Mouse (Mus musculus): ENCODE data around the gene Pi4ka. TPM values are rescaled to one million over a fixed set of nuclear protein-coding genes. Genes with fewer than 3 reads are reported as not detected.

Pi4ka gene
- 7.7 TPM for polyA plus RNA-seq (2014; fragmentation: Illumina TruSeq; extraction: RNeasy Lipid Tissue Mini Kit (QIAGEN cat#74804); ENCODE audit: low read depth, low replicate concordance)

DNA sequence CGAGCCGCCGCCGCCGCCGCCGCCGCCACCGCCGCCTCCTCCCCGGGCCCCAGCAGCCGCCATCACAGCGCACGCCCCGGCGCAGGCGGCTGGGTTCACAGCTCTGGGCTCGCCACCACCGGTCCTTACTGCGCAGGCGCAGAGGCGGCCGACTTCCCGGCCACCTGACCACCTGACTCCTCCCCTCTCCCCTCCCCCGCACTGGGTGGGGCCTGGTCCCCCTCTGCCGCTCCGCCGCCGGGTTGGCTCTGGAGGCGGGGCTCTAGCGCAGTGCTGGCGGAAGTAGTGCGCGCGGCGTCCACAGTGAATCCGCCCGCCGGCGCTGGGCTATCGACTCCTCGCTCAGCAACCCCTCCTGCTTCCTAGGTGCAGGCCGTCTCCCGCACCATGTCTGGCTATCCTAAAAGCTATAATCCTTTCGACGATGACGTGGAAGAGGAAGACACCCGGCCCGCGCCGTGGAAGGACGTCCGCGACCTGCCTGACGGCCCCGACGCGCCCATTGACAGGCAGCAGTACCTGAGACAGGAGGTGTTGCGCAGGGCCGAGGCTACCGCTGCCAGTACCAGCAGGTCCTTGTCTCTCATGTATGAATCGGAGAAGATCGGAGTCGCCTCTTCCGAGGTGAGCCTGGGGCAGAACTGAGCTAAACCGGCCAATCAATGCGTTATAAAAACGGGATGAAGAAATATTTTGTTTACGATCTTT, at the start of gene Pi4ka, which contains the start of gene Snap29:
Gene Pi4ka, minus strand, starts transcription at position 579 of the 708 bp plus-strand sequence.
Gene Snap29, plus strand, starts transcription at position 251 of the 708 bp plus-strand sequence.

DNA sequence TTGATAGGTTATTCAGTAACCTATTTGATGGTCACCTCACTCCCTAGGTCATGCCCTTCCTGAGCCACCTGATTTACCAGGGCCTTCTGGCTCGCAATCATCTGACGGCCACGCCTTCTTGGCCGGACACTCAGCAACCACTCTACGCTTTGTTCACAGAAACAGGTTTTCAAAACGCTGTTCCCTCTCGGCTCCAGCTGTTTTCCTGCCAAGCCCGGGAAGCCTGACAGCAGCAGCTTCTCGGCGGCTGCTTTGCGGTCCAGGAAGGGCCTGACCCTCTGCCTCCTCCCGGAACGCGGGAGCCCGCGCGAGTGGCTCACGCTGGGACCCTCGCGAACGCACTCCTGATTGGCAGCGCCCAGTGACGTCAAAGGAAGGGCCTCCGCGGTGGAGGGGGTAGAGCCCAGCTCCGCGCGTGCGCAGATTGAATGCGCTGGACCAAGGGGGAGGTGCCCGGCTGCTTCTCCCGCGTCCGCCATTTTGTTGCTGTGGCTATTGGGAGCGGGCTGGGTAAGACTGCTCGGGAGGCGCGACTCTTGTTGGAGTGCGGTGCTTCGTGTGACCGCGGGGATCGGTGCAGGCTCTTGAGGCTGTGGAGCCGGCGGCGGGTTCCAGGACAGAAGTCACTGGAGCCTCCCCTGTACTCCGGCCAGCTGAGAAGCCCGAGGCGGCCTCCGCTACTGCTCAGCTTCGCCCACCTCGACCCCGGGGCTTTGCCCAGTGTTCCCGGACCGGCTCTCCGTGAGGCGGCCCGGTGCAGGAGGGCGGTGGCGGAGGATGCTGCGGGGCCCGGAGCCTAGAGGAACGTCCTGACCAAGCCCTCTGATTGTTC, 45.6 kb upstream of the Pi4ka start, which contains the start of gene Crkl:
Gene Crkl, plus strand, starts transcription at position 447 of the 832 bp plus-strand sequence.

DNA sequence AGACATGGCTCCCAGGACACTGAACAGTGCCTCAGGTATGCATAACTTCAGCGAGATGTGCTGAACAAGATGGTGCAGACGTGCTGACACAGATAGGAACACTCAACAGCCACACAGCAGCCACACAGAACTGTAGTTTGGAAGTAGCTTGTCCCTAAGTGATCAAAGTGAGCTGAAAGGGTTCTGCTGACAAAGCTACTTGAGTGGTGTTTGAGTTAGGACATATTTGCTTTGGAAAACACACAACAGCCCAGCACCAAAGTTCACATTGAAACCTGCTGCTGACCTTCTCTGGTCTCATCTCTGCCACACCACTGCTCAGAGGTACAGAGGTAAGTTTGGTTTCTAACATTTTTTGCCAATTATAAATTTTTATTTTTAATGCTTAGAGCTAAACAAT, 75.0 kb downstream of the Pi4ka start, which contains the start of gene Serpind1:
Gene Serpind1, plus strand, starts transcription at position 256 of the 400 bp plus-strand sequence.

DNA sequence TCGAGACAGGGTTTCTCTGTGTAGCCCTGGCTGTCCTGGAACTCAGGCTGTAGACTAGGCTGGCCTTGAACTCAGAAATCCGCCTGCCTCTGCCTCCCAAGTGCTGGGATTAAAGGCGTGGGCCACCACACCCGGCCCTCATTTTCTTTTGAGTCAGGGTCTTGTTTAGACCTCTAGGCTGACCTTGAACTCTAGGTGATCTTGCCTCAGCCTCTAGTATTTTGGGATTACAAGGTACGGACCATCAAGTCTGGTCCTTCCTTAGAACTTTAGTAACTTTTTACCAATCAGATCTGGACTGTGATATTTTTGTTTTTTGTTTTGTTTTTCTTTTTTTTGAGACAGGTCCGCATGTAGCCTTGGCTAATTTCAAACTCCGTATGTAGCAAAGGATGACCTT, 130.4 kb downstream of the Pi4ka start, which contains the start of gene Tmem191c:
Gene Tmem191c, plus strand, starts transcription at position 357 of the 400 bp plus-strand sequence.

DNA sequence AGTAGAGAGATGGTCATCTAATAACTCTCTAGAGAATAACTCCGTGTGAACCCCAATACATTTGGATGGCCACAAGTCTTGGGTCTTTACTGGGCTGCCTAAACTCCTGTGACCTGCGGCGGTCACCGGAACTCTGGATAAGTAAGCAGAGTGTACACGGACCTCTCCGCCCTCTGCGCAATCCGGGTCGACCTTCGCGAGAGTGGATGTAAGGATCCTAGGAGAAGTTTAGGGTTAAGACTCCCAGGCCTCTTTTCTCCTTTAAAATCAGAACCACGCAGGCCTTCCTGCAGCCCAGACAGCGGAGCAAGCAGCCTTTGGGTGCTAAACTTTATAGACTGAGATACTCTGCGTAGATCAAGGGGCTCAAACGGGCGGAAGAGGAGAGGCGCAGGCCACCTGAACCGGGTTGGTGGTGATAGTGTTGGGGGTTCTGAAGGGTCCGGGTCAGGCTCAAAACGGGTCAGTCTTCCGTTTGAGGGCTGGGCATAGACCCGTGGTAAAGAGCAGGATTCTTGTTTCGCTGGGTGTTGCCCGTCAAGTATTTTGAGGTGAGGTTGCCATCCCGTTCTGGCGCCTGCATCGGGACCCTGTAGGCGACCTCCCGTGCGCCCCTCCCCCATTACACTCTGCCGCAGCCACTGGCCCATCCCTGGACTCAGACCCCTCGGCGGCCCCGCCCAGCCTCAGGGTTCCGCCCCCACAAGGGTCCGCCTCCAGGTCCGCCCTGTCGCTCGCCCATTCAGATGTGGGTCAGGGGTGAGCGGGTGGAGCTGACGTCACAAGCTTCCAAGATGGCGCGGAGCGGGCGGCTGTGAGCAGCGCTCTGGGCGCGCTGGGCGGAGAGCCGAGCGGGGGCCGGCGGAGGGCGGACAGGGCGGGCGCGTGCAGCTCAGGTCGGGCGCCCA, 173.1 kb downstream of the Pi4ka start, which contains the start of gene Hic2:
Gene Hic2, plus strand, starts transcription at position 779 of the 908 bp plus-strand sequence.

Other genes starting within 250 kb of the Pi4ka start
- gene Ube2l3, start 203.7 kb downstream of the Pi4ka start, polyA plus RNA-seq (2014; fragmentation: Illumina TruSeq; extraction: RNeasy Lipid Tissue Mini Kit (QIAGEN cat#74804); ENCODE audit: low read depth, low replicate concordance) = 130 TPM
- gene Rimbp3, start 197.7 kb downstream of the Pi4ka start, polyA plus RNA-seq (2014; fragmentation: Illumina TruSeq; extraction: RNeasy Lipid Tissue Mini Kit (QIAGEN cat#74804); ENCODE audit: low read depth, low replicate concordance) = not detected
- 0.40 TPM for gene Hic2, start 172.7 kb downstream of the Pi4ka start, polyA plus RNA-seq (2014; fragmentation: Illumina TruSeq; extraction: RNeasy Lipid Tissue Mini Kit (QIAGEN cat#74804); ENCODE audit: low read depth, low replicate concordance)
- gene Tmem191c, start 130.2 kb downstream of the Pi4ka start, polyA plus RNA-seq (2014; fragmentation: Illumina TruSeq; extraction: RNeasy Lipid Tissue Mini Kit (QIAGEN cat#74804); ENCODE audit: low read depth, low replicate concordance) = not detected
- 698 TPM for gene Serpind1, start 74.9 kb downstream of the Pi4ka start, polyA plus RNA-seq (2014; fragmentation: Illumina TruSeq; extraction: RNeasy Lipid Tissue Mini Kit (QIAGEN cat#74804); ENCODE audit: low read depth, low replicate concordance)
- gene Snap29, start 328 bp downstream of the Pi4ka start, polyA plus RNA-seq (2014; fragmentation: Illumina TruSeq; extraction: RNeasy Lipid Tissue Mini Kit (QIAGEN cat#74804); ENCODE audit: low read depth, low replicate concordance) = 37.9 TPM
- gene Crkl, start 45.7 kb upstream of the Pi4ka start, polyA plus RNA-seq (2014; fragmentation: Illumina TruSeq; extraction: RNeasy Lipid Tissue Mini Kit (QIAGEN cat#74804); ENCODE audit: low read depth, low replicate concordance) = 16.2 TPM
- 0.13 TPM for gene Aifm3, start 83.3 kb upstream of the Pi4ka start, polyA plus RNA-seq (2014; fragmentation: Illumina TruSeq; extraction: RNeasy Lipid Tissue Mini Kit (QIAGEN cat#74804); ENCODE audit: low read depth, low replicate concordance)
- gene Lztr1, start 102.4 kb upstream of the Pi4ka start, polyA plus RNA-seq (2014; fragmentation: Illumina TruSeq; extraction: RNeasy Lipid Tissue Mini Kit (QIAGEN cat#74804); ENCODE audit: low read depth, low replicate concordance) = 12.4 TPM
- 1.5 TPM for gene Thap7, start 124.8 kb upstream of the Pi4ka start, polyA plus RNA-seq (2014; fragmentation: Illumina TruSeq; extraction: RNeasy Lipid Tissue Mini Kit (QIAGEN cat#74804); ENCODE audit: low read depth, low replicate concordance)
- not detected for gene Lrrc74b, start 154.9 kb upstream of the Pi4ka start, polyA plus RNA-seq (2014; fragmentation: Illumina TruSeq; extraction: RNeasy Lipid Tissue Mini Kit (QIAGEN cat#74804); ENCODE audit: low read depth, low replicate concordance)
- not detected for gene P2rx6, start 155.6 kb upstream of the Pi4ka start, polyA plus RNA-seq (2014; fragmentation: Illumina TruSeq; extraction: RNeasy Lipid Tissue Mini Kit (QIAGEN cat#74804); ENCODE audit: low read depth, low replicate concordance)
- not detected for gene Slc7a4, start 176.9 kb upstream of the Pi4ka start, polyA plus RNA-seq (2014; fragmentation: Illumina TruSeq; extraction: RNeasy Lipid Tissue Mini Kit (QIAGEN cat#74804); ENCODE audit: low read depth, low replicate concordance)
- 7.4 TPM for gene Smpd4, start 213.0 kb upstream of the Pi4ka start, polyA plus RNA-seq (2014; fragmentation: Illumina TruSeq; extraction: RNeasy Lipid Tissue Mini Kit (QIAGEN cat#74804); ENCODE audit: low read depth, low replicate concordance)
- not detected for gene Ccdc74a, start 240.2 kb upstream of the Pi4ka start, polyA plus RNA-seq (2014; fragmentation: Illumina TruSeq; extraction: RNeasy Lipid Tissue Mini Kit (QIAGEN cat#74804); ENCODE audit: low read depth, low replicate concordance)